Mouse (Mus musculus): ENCODE measurements around the gene Fam207a. TPM values are rescaled to one million over a fixed set of nuclear protein-coding genes. Genes with fewer than 3 reads are reported as not detected.

Fam207a gene
- polyA plus RNA-seq, 1 experiment from 2014 or later: 51.0 TPM

DNA sequence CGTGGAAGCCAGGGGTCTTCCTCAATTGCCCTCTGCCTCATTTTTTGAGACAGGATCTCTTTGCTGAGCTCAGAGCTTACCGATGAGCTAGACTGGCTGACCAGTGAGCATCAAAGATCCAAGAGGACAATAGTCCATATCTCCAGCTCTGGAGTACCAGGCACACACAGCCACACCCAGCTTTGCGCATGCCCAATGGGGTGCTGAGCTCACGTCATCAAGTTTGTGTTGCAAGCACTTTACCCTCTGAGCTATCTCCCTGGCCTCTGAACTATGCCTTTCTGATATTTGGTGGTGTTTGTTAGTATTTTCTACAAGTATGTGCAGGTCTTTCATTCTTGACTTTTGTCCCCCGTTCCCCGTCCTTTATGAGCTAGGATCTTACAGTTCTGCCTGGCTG is 13.0 kb upstream of the Fam207a start:
- WGBS: 93% methylated on average over 6 of the region's 6 CpGs
- Histone ChIP-seq H3K4me1 (0 out of 2 replicates have a peak, but pooled peaks cover 3% of the 10 kb centered on the region), H3K27me3 (no peaks in the 10 kb centered on the region), H3K9ac (no peak overlapping the region), H3K27ac (no peak overlapping the region), H3K4me3 (no peak overlapping the region), H3K36me3 (no peaks in the 10 kb centered on the region), H3K9me3 (no peaks in the 10 kb centered on the region), H3K4me2 (replicated peaks) (no peak overlapping the region)
- no peak for ATAC-seq (ENCODE audit: insufficient number of reproducible peaks, insufficient read depth, low FRiP score, low TSS enrichment)

DNA sequence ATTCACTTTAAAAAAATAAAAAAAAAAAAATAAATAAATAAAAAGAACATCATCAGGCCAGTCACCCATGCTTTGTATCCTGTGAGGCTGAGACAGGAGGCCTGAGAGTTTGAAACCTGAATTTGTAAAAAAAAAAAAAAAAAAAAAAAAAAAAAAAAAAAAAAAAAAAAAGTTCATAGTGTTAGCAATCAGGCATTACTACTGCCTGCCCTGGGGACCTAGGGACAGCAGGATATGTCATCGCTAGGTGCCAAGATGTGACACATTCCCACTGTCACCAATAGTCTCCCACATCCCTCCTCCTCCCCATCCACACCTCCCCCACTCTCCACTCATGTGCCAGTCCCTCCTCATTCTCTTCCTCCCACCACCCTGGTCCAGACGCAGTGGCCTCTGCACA is 10.9 kb upstream of the Fam207a start:
- H3K4me2 ChIP-seq (replicated peaks): no peak overlapping the region
- H3K27ac ChIP-seq: no peak overlapping the region
- 72% methylated on average over 2 of the region's 2 CpGs for WGBS
- no peaks in the 10 kb centered on the region for H3K27me3 ChIP-seq
- no peak overlapping the region for H3K4me3 ChIP-seq
- H3K9ac ChIP-seq: no peak overlapping the region
- ATAC-seq (ENCODE audit: insufficient number of reproducible peaks, insufficient read depth, low FRiP score, low TSS enrichment): no peak
- H3K36me3 ChIP-seq: no peaks in the 10 kb centered on the region
- H3K4me1 ChIP-seq: peaks cover 11% of the 10 kb centered on the region
- H3K9me3 ChIP-seq: no peaks in the 10 kb centered on the region

GRCm38 (mm10) chr10:77523321-77523720 is 7.7 kb upstream of the Fam207a start:
- ATAC-seq (ENCODE audit: insufficient number of reproducible peaks, insufficient read depth, low FRiP score, low TSS enrichment): no peak
- Histone ChIP-seq H3K4me1 (peaks cover 8% of the 10 kb centered on the region), H3K9ac (no peak overlapping the region), H3K9me3 (no peaks in the 10 kb centered on the region), H3K27me3 (no peaks in the 10 kb centered on the region), H3K27ac (no peak overlapping the region), H3K4me3 (no peak overlapping the region), H3K36me3 (no peaks in the 10 kb centered on the region), H3K4me2 (replicated peaks) (no peak overlapping the region)
- WGBS: 76% methylated on average over 7 of the region's 7 CpGs

DNA sequence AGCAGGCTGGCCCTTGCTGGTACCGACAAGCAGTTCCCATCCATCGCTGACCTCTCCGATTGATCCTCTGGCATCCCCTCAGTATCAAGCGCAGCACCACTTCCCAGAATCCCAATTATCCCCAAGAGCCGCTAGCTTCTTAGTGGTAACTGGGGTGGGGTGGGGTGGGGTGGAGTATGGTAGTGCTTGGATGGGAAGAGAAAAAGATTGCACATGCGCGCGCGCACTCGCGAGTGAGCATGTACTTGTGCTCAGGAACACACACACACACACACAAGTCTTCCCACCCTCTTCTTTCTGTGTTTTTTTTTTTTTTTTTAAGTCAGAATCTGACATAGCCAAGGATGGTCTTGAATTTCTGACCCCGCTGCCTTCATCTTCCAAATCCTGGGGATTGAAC is 7.2 kb upstream of the Fam207a start:
- H3K9me3 ChIP-seq: no peaks in the 10 kb centered on the region
- ATAC-seq (ENCODE audit: insufficient number of reproducible peaks, insufficient read depth, low FRiP score, low TSS enrichment): no peak
- peak overlapping the region; percentile 45; the same call in 1 of the 2 replicates for H3K9ac ChIP-seq
- WGBS: 50% methylated on average over 12 of the region's 12 CpGs
- peak overlapping the region; percentile 59 for H3K4me2 ChIP-seq (replicated peaks)
- no peaks in the 10 kb centered on the region for H3K36me3 ChIP-seq
- peak overlapping the region; percentile 30 for H3K4me3 ChIP-seq
- H3K27me3 ChIP-seq: no peaks in the 10 kb centered on the region
- H3K27ac ChIP-seq: no peak overlapping the region
- H3K4me1 ChIP-seq: peaks cover 8% of the 10 kb centered on the region

GRCm38 (mm10) chr10:77522021-77522731 is 6.6 kb upstream of the Fam207a start:
- H3K27ac ChIP-seq: no peak overlapping the region
- H3K4me3 ChIP-seq: peak overlapping the region; percentile 30
- H3K27me3 ChIP-seq: no peaks in the 10 kb centered on the region
- peak overlapping the region; percentile 59 for H3K4me2 ChIP-seq (replicated peaks)
- H3K36me3 ChIP-seq: no peaks in the 10 kb centered on the region
- H3K4me1 ChIP-seq: peaks cover 10% of the 10 kb centered on the region
- WGBS: 12% methylated on average over 18 of the region's 18 CpGs
- H3K9ac ChIP-seq: peak overlapping the region; percentile 45; the same call in 1 of the 2 replicates
- no peaks in the 10 kb centered on the region for H3K9me3 ChIP-seq
- ATAC-seq (ENCODE audit: insufficient number of reproducible peaks, insufficient read depth, low FRiP score, low TSS enrichment): 0 out of 2 replicates have a peak, but pooled peaks have one; percentile 17

- no peaks in the 10 kb centered on the region for H3K9me3 ChIP-seq
- no peak overlapping the region for H3K4me2 ChIP-seq (replicated peaks)
- H3K4me3 ChIP-seq: no peak overlapping the region
- no peak overlapping the region for H3K27ac ChIP-seq
- no peaks in the 10 kb centered on the region for H3K27me3 ChIP-seq
- whole genome bisulfite sequencing: 90% methylated on average over 5 of the region's 5 CpGs
- no peak overlapping the region for H3K9ac ChIP-seq
- peaks cover 22% of the 10 kb centered on the region for H3K4me1 ChIP-seq
- ATAC-seq (ENCODE audit: insufficient number of reproducible peaks, insufficient read depth, low FRiP score, low TSS enrichment): no peak
- no peaks in the 10 kb centered on the region for H3K36me3 ChIP-seq
Measured at GRCm38 (mm10) chr10:77520497-77520896, 4.9 kb upstream of the Fam207a start.

GRCm38 (mm10) chr10:77519191-77519590 is 3.6 kb upstream of the Fam207a start:
- peaks cover 32% of the 10 kb centered on the region for H3K4me1 ChIP-seq
- no peak overlapping the region for H3K9ac ChIP-seq
- 80% methylated on average over 3 of the region's 3 CpGs for WGBS
- peaks cover under 1% of the 10 kb centered on the region; the same call in 1 of the 2 replicates for H3K36me3 ChIP-seq
- H3K27me3 ChIP-seq: no peaks in the 10 kb centered on the region
- H3K4me3 ChIP-seq: no peak overlapping the region
- H3K9me3 ChIP-seq: no peaks in the 10 kb centered on the region
- H3K4me2 ChIP-seq (replicated peaks): no peak overlapping the region
- no peak overlapping the region for H3K27ac ChIP-seq
- no peak for ATAC-seq (ENCODE audit: insufficient number of reproducible peaks, insufficient read depth, low FRiP score, low TSS enrichment)

DNA sequence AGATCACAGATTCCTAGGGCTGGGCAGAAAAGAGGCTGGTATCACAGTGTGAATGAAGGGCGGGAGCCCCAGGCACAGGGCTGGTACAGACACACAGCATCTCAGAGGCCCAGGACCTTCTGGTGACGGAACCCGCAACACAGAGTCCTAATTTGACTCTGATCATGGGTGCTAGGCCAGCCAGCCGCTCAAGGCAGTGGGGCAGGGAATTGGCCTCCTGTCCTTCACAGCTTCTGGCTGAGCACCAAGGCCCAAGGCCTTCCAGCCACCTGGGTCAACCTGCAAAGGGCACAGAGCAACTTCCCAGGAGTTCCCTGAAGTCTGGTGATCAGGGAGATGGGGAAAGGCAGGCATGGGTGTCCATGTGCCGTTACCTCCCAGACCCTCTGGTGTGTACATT is 2.2 kb upstream of the Fam207a start:
- whole genome bisulfite sequencing: 88% methylated on average over 5 of the region's 5 CpGs
- ATAC-seq (ENCODE audit: insufficient number of reproducible peaks, insufficient read depth, low FRiP score, low TSS enrichment): no peak
- no peak overlapping the region for H3K27ac ChIP-seq

DNA sequence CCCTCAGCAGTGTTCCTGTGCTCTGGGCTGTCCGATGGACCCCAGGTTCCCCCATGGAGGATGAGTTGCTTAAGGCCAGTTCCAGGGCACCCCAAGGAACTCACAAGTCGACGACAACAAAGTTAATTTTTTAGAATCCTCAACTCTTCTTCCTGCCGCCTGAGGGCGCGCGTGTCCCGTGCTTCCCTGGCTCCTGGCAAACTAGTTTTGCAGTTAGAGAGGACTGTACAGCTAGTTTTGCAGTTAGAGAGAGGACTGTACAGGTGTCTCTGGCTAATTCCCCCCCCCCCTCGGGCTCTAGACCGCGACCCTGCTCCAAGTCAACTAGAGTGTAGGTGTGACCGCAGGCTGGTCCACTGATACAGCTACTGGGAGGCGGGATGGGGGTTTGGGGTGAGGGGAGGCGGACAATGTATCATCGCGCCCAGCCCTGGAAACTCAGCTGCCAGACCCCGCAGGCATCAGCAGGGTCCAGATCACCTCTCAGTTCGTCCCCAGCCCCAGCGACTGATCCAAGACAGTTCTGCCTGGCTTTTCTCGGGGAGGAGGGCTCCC is 1.6 kb upstream of the Fam207a start:
- Histone ChIP-seq H3K36me3 (peaks cover 19% of the 10 kb centered on the region), H3K9me3 (no peaks in the 10 kb centered on the region), H3K4me2 (replicated peaks) (peak overlapping the region; percentile 85), H3K4me3 (no peak overlapping the region), H3K27me3 (no peaks in the 10 kb centered on the region), H3K27ac (peak overlapping the region; percentile 80; the same call in 1 of the 2 replicates), H3K9ac (peak overlapping the region; percentile 90; the same call in 1 of the 2 replicates), H3K4me1 (peaks cover 27% of the 10 kb centered on the region)
- no peak for ATAC-seq (ENCODE audit: insufficient number of reproducible peaks, insufficient read depth, low FRiP score, low TSS enrichment)
- WGBS: 21% methylated on average over 20 of the region's 20 CpGs

More for the DNA sequence above, 2.2 kb upstream of the Fam207a start:
- Histone ChIP-seq H3K36me3 (peaks cover 13% of the 10 kb centered on the region), H3K4me2 (replicated peaks) (no peak overlapping the region), H3K9me3 (no peaks in the 10 kb centered on the region), H3K9ac (no peak overlapping the region), H3K27me3 (no peaks in the 10 kb centered on the region), H3K4me1 (peaks cover 33% of the 10 kb centered on the region), H3K4me3 (no peak overlapping the region)

DNA sequence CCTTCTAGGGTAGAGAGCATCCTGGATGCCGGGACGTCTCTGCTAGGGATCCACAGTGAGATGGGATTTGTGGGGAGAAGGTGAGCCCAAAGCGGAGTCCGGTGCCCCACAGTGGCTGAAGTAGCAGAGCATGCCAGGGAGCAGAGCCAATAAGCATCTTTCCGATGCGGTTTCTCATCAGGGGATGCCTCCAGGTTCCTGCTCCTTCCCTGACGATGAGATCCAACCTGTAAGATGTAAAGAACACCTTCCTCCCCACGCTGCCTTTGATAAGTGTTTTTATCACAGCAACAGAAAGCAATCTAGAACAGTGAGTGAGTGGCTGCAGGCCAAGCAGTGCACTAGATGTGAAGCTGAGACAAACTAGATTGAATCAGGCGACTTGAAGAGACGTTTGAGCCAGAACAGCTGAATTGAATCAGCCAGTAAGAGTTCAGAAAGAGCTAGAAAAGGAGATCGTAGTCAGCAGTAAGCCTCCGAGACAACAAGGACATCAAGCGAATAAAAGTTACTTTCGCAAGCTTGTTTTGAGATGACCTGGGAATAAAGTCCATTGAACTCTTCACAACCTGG is 880 bp upstream of the Fam207a start:
- Histone ChIP-seq H3K27ac (peak overlapping the region; percentile 80), H3K9ac (peak overlapping the region; percentile 90), H3K4me1 (peaks cover 26% of the 10 kb centered on the region), H3K36me3 (peaks cover 26% of the 10 kb centered on the region), H3K4me2 (replicated peaks) (peak overlapping the region; percentile 85), H3K9me3 (no peaks in the 10 kb centered on the region), H3K4me3 (peak overlapping the region; percentile 92), H3K27me3 (no peaks in the 10 kb centered on the region)
- ATAC-seq (ENCODE audit: insufficient number of reproducible peaks, insufficient read depth, low FRiP score, low TSS enrichment): no peak
- WGBS: 42% methylated on average over 14 of the region's 14 CpGs

DNA sequence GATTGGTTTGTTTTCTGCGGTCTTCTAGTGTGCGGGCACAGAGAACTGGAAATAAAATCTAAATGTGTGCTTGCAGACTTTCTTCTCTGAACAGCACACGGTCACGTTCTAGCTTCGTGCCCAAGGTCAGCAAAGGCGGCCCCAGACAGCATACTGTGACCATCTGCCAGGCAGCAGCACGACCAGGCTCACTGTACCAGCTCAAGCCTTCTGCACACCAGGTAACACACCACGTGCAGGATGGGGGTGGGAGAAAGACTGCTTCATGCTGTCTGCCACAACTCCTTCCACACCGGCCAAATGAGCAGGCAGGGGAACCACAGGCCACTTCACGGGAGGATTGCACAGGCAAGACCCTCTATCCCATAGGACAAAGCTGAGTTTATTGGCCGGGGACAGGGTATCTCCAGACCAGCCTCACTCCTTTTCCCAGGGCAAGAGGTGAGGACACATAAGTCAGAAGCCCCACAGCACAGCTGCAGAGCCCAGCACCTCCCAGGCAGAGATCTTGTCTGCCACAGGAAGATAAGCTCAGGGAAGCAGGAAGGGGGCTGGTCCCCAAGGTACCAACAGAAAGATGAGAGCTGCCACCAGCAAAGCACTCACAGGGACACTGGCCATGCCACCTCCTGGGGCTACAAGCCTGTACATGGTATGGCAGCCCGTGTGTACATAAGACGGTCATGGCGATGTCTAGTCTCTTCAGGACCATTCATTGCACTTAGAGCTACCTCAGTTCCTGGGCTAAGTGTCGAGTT is 5.2 kb downstream of the Fam207a start:
- H3K27ac ChIP-seq: no peak overlapping the region
- peak overlapping the region; percentile 24; the same call in 1 of the 2 replicates for H3K9ac ChIP-seq
- WGBS: 82% methylated on average over 15 of the region's 15 CpGs
- ATAC-seq (ENCODE audit: insufficient number of reproducible peaks, insufficient read depth, low FRiP score, low TSS enrichment): no peak
- peaks cover 12% of the 10 kb centered on the region for H3K4me1 ChIP-seq
- H3K4me2 ChIP-seq (replicated peaks): no peak overlapping the region
- no peaks in the 10 kb centered on the region for H3K9me3 ChIP-seq
- H3K4me3 ChIP-seq: no peak overlapping the region
- H3K27me3 ChIP-seq: no peaks in the 10 kb centered on the region
- H3K36me3 ChIP-seq: peaks cover 68% of the 10 kb centered on the region

All from embryonic facial prominence, embryonic 12.5 days (tissue).